Mouse (Mus musculus): Measurements from ENCODE around the gene Dusp16. TPM values are rescaled to one million over a fixed set of nuclear protein-coding genes. Genes with fewer than 3 reads are reported as not detected.

The Dusp16 gene
- 1 to 10 TPM; 1.9 to 2.9 TPM for total RNA-seq (2023)

GRCm38 (mm10) chr6:134792141-134793045 lies at the start of gene Dusp16:
Gene Dusp16, minus strand, starts transcription at chr6:134792625.

GRCm38 (mm10) chr6:134829786-134830700 lies 37.6 kb upstream of the Dusp16 start, which contains the start of gene Crebl2:
Gene Crebl2, plus strand, starts transcription at chr6:134830154.

Other genes starting within 250 kb of the Dusp16 start
- gene Lrp6, start 225.7 kb downstream of the Dusp16 start, total RNA-seq (2023) = 10 to 100 TPM; 48.4 to 49.4 TPM
- gene Mansc1, start 160.1 kb downstream of the Dusp16 start, total RNA-seq (2023) = 1 to 10 TPM; 2.0 to 2.6 TPM
- 10 to 100 TPM; 13.2 to 16.2 TPM for gene Borcs5, start 153.1 kb downstream of the Dusp16 start, total RNA-seq (2023)
- 10 to 100 TPM; 25.3 to 27.4 TPM for gene Crebl2, start 37.5 kb upstream of the Dusp16 start, total RNA-seq (2023)
- 10 to 100 TPM; 13.0 to 16.5 TPM for gene Gpr19, start 106.0 kb upstream of the Dusp16 start, total RNA-seq (2023)
- 100 to 1,000 TPM; 189 to 215 TPM for gene Cdkn1b, start 127.8 kb upstream of the Dusp16 start, total RNA-seq (2023)
- gene Apold1, start 189.1 kb upstream of the Dusp16 start, total RNA-seq (2023) = under 1 TPM in 1 of 2 experiments, not detected in 1; 0.20 TPM
- gene Ddx47, start 219.0 kb upstream of the Dusp16 start, total RNA-seq (2023) = 100 to 1,000 TPM; 147 to 154 TPM